Mouse (Mus musculus) heart, adult 2 months (tissue): ENCODE measurements around the gene Atg9a.

Experiments used
- EP300 ChIP-seq: fragments of 200-500 bp; IDR thresholded peaks from 2 replicates; pipeline ENCODE4 v1.6.1; 2011; ENCODE audit warnings: low read depth, low read length, control low read depth; ENCODE audit not compliant: insufficient read depth
- POLR2A ChIP-seq: fragments of 200-500 bp; IDR thresholded peaks from 2 replicates; pipeline ENCODE4 v1.6.1; 2011; ENCODE audit warnings: mild to moderate bottlenecking, low read depth, low read length, control low read depth; ENCODE audit not compliant: insufficient read depth

DNA sequence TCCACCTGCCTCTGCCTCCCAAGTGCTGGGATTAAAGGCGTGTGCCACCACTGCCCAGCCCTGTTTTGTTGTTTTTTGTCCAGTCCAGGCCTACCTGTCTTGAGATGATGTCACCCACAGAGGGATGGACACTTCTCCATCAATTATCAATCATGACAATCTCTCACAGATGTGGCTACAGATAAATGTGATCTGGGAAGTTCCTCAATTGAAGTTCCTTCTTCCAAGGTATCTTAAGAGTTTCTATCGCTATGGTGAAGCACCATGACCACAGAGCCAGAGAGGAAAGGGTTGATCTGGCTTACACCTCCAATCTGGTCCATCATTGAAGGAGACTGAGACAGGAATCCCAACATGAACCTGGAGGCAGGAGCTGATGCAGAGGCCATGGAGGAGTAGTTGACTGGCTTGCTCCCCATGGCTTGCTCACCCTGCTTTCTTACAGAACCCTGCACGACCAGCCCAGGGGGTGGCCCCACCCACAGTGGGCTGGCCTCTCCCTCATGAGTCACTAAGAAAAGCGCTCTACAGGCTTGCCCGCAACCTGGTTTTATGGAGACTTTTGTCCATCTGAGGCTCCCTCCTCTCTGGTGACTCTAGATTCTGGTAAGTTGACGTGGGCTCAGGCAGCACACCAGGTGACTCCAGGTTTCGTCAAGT lies 38.5 kb upstream of the Atg9a start:
- TF ChIP-seq POLR2A (no peak), EP300 (no peak)
